Mouse (Mus musculus): Measurements from ENCODE around the gene Trp53.

- peak; percentile 43 for TF ChIP-seq CTCF (IDR thresholded peaks at IDR 0.05; ENCODE audit: low read depth)
- no peak for TF ChIP-seq EP300 (IDR thresholded peaks at IDR 0.05; ENCODE audit: low read depth)
These were observed 45.2 kb upstream of the Trp53 start for GRCm38 (mm10) chr11:69534990-69535389.

Measured in liver, postnatal 0 days (tissue).